Mouse (Mus musculus): ENCODE results near the gene Znhit2. TPM values are rescaled to one million over a fixed set of nuclear protein-coding genes. Genes with fewer than 3 reads are reported as not detected.

The Znhit2 gene
- total and polyA plus RNA-seq, 2 experiments from 2014 or later: 43.2 to 76.0 TPM

DNA sequence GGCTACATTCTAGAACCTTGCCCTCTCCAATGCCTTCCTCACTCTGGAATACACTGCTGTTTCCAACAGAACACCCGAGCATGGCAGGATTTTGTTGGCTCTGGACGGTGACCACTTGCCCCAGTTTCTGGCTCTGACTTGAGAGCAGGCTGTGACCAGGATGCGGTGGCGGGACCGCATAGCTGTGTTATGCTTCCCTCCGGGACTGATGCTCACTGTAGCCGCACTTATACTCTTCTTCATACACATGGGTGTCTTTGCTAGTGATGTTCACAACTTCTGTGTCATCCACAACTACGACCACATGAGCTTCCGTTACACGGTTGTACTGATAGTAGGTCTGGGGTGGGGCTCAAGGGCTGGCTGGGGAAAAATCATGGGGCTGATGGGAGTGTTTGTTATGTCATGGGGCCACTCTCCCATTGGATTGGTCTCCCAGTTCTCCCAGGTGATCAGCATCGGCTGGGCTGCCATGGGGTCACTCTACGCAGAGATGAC is 19.0 kb downstream of the Znhit2 start, which contains the start of gene Tmem262:
Gene Tmem262, plus strand, starts transcription at position 51 of the 498 bp plus-strand sequence.
- H3K36me3 ChIP-seq (ENCODE audit: insufficient read depth, low read length): peaks cover 28% of the 10 kb centered on the region
- TF ChIP-seq CTCF (IDR thresholded peaks at IDR 0.05; ENCODE audit: low read depth): no peak
- ATAC-seq: no peak
- DNase-seq (ENCODE audit: low spot score): no peak
- H3K4me3 ChIP-seq (ENCODE audit: low read length): no peak within 1 kb of the TSS
- no peak within 1 kb of the TSS for H3K9ac ChIP-seq (replicated peaks; ENCODE audit: low read length)
- H3K4me1 ChIP-seq (ENCODE audit: insufficient read depth, low read length): peaks cover 15% of the 10 kb centered on the region
- WGBS: 94% methylated on average over 12 of the region's 12 CpGs
- no peak within 1 kb of the TSS for H3K27ac ChIP-seq
- H3K4me2 ChIP-seq (ENCODE audit: low read depth, low read length): no peak within 1 kb of the TSS
- H3K27me3 ChIP-seq (ENCODE audit: insufficient read depth, low read length): no peaks in the 10 kb centered on the region
- no peaks in the 10 kb centered on the region for H3K9me3 ChIP-seq (ENCODE audit: low read length)

GRCm38 (mm10) chr19:6082156-6082555 is 21.2 kb downstream of the Znhit2 start, which contains the start of gene Gm28374:
Gene Gm28374 (minus strand): TSS chr19:6082256.
- no peak for TF ChIP-seq CTCF (IDR thresholded peaks at IDR 0.05; ENCODE audit: low read depth)
- 79% methylated on average over 9 of the region's 9 CpGs for WGBS
- DNase-seq (ENCODE audit: low spot score): no peak
- H3K9ac ChIP-seq (replicated peaks; ENCODE audit: low read length): no peak within 1 kb of the TSS
- H3K27me3 ChIP-seq (ENCODE audit: insufficient read depth, low read length): no peaks in the 10 kb centered on the region
- H3K36me3 ChIP-seq (ENCODE audit: insufficient read depth, low read length): peaks cover 28% of the 10 kb centered on the region
- no peak within 1 kb of the TSS for H3K4me2 ChIP-seq (ENCODE audit: low read depth, low read length)
- H3K4me1 ChIP-seq (ENCODE audit: insufficient read depth, low read length): peaks cover 8% of the 10 kb centered on the region
- no peak within 1 kb of the TSS for H3K4me3 ChIP-seq (ENCODE audit: low read length)
- no peaks in the 10 kb centered on the region for H3K9me3 ChIP-seq (ENCODE audit: low read length)
- no peak for ATAC-seq
- no peak within 1 kb of the TSS for H3K27ac ChIP-seq

DNA sequence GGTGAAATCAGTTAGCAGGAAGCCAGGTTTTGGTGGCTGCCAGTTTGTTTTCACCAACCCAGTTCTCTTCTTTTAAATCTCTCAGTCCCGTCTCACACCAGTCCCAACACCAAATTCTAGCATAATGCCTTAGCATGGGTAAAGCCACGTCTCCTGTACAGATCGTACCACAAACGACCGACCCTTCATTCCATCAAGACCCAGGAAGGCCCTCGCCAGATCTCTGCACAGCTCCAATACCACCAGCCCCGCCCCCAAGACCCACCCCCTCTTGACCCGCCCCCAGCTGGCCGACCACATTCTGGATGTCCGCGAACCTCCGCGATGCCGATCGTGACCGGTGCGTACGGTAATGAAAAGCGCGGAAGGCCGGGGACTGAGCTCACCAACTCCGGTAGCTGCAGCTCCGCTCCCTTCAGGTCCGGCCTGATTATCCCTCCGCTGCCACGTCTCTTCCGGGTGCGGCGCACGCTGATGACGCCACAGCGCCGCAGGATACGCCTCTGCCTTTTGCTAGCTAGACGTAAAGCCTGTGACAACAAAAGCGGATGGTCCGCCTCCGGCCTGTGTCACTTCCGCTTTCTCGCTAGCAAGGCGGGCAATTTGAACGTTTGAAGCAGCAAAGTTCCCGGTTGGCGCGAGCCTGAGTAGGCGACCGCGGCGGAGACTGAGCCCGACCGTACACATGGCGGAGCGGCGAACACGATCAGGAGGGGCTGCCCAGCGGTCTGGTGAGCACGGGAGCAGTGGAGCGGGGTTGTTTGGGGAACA is 23.7 kb downstream of the Znhit2 start, which contains the start of the genes Zfpl1 and Cdca5:
Gene Zfpl1, minus strand, starts transcription at position 479 of the 771 bp plus-strand sequence.
Gene Cdca5, plus strand, starts transcription at position 506 of the 771 bp plus-strand sequence.
- no peaks in the 10 kb centered on the region for H3K9me3 ChIP-seq (ENCODE audit: low read length)
- DNase-seq (ENCODE audit: low spot score) (peak; percentile 100), ATAC-seq (peak; percentile 93)
- H3K27ac ChIP-seq: peak within 1 kb of the TSS; percentile 71
- H3K36me3 ChIP-seq (ENCODE audit: insufficient read depth, low read length): peaks cover 28% of the 10 kb centered on the region
- no peaks in the 10 kb centered on the region for H3K27me3 ChIP-seq (ENCODE audit: insufficient read depth, low read length)
- peak within 1 kb of the TSS; percentile 63 for H3K9ac ChIP-seq (replicated peaks; ENCODE audit: low read length)
- peaks cover 8% of the 10 kb centered on the region for H3K4me1 ChIP-seq (ENCODE audit: insufficient read depth, low read length)
- H3K4me3 ChIP-seq (ENCODE audit: low read length): peak within 1 kb of the TSS; percentile 54
- WGBS: under 1% methylated on average over 58 of the region's 58 CpGs
- no peak for TF ChIP-seq CTCF (IDR thresholded peaks at IDR 0.05; ENCODE audit: low read depth)
- H3K4me2 ChIP-seq (ENCODE audit: low read depth, low read length): peak within 1 kb of the TSS; percentile 94

DNA sequence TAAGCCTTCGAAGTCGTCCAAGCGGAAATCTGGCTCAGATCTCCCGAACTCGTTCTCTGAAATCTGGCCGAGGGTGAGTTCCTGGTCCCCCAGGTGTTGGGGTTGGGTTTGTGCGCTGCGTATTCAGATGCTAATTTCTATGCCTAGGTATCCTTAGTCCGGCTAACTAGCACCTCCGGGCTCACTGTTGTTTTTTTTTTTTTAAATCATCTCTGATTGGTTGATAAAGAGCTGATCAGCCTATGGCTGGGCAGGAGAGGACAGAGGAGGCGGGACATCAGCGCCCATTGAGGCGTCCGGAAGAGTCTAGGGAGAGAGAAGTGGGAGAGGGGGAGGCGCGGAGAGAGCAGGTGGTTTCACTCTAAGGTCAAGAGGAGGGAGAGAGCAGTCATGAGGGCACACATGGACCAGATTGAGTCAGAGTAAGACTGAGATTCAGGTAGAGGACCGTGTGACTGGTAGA is 24.5 kb downstream of the Znhit2 start:
- Histone ChIP-seq H3K27me3 (ENCODE audit: insufficient read depth, low read length) (no peaks in the 10 kb centered on the region), H3K4me2 (ENCODE audit: low read depth, low read length) (peak overlapping the region; percentile 94), H3K4me1 (ENCODE audit: insufficient read depth, low read length) (peaks cover 8% of the 10 kb centered on the region), H3K27ac (no peak overlapping the region), H3K9me3 (ENCODE audit: low read length) (no peaks in the 10 kb centered on the region), H3K36me3 (ENCODE audit: insufficient read depth, low read length) (peaks cover 22% of the 10 kb centered on the region), H3K9ac (replicated peaks; ENCODE audit: low read length) (no peak overlapping the region; the same call in 1 of the 2 replicates), H3K4me3 (ENCODE audit: low read length) (peak overlapping the region; percentile 54)
- WGBS: under 1% methylated on average over 17 of the region's 17 CpGs
- ATAC-seq: peak; percentile 61; the same call in 1 of the 2 replicates
- TF ChIP-seq CTCF (IDR thresholded peaks at IDR 0.05; ENCODE audit: low read depth): no peak
- DNase-seq (ENCODE audit: low spot score): peak; percentile 54

- ATAC-seq (no peak), DNase-seq (ENCODE audit: low spot score) (no peak)
- WGBS: 94% methylated on average over 13 of the region's 13 CpGs
- no peak overlapping the region for H3K4me2 ChIP-seq (ENCODE audit: low read depth, low read length)
- no peaks in the 10 kb centered on the region for H3K36me3 ChIP-seq (ENCODE audit: insufficient read depth, low read length)
- H3K9ac ChIP-seq (replicated peaks; ENCODE audit: low read length): no peak overlapping the region
- H3K4me3 ChIP-seq (ENCODE audit: low read length): no peak overlapping the region
- no peaks in the 10 kb centered on the region for H3K27me3 ChIP-seq (ENCODE audit: insufficient read depth, low read length)
- no peaks in the 10 kb centered on the region for H3K9me3 ChIP-seq (ENCODE audit: low read length)
- H3K27ac ChIP-seq: no peak overlapping the region
- no peak for TF ChIP-seq CTCF (IDR thresholded peaks at IDR 0.05; ENCODE audit: low read depth)
- H3K4me1 ChIP-seq (ENCODE audit: insufficient read depth, low read length): peaks cover 3% of the 10 kb centered on the region
Measured at GRCm38 (mm10) chr19:6088841-6089240, 27.8 kb downstream of the Znhit2 start.

- TF ChIP-seq CTCF (IDR thresholded peaks at IDR 0.05; ENCODE audit: low read depth): no peak
- DNase-seq (ENCODE audit: low spot score) (no peak), ATAC-seq (no peak)
- 90% methylated on average over 7 of the region's 7 CpGs for WGBS
- Histone ChIP-seq H3K27ac (no peak within 1 kb of the TSS), H3K27me3 (ENCODE audit: insufficient read depth, low read length) (no peaks in the 10 kb centered on the region), H3K4me1 (ENCODE audit: insufficient read depth, low read length) (no peaks in the 10 kb centered on the region), H3K9me3 (ENCODE audit: low read length) (no peaks in the 10 kb centered on the region), H3K4me2 (ENCODE audit: low read depth, low read length) (no peak within 1 kb of the TSS), H3K9ac (replicated peaks; ENCODE audit: low read length) (no peak within 1 kb of the TSS), H3K36me3 (ENCODE audit: insufficient read depth, low read length) (no peaks in the 10 kb centered on the region), H3K4me3 (ENCODE audit: low read length) (no peak within 1 kb of the TSS)
Measured at GRCm38 (mm10) chr19:6094119-6094518, 33.1 kb downstream of the Znhit2 start, which contains the start of gene AC131692.1. Gene AC131692.1 (plus strand): TSS chr19:6094419.

Data from hindbrain, postnatal 0 days (tissue).